Comparison of ENCODE assay signal across 15 mouse cellular contexts in genomic region chr5:95991339-95992292, GRCm38 (mm10). TPM values are rescaled to one million over a fixed set of nuclear protein-coding genes. Genes with fewer than 3 reads are reported as not detected.
A peak's percentile ranks its signal among the peaks of the same experiment; 100 is the strongest.
DNase-seq lines count a peak whose midpoint lies in the region; ATAC-seq and TF ChIP-seq lines count a peak whose summit lies in the region.
"Had no signal": no experiment of that assay in that cellular context is flagged by ENCODE, and none has a peak within 500 bp of the region (broad histone marks: within the 10 kb centered on the region; RNA-seq: fewer than 3 reads in every experiment).

No protein-coding gene starts in this region.

- no peaks in the 10 kb centered on the region for H3K4me1 ChIP-seq in heart, embryonic 10.5 days
- H3K4me1 ChIP-seq in heart, adult 2 months (ENCODE audit: control insufficient read depth, insufficient read depth, low read length), result no peaks in the 10 kb centered on the region
- H3K4me1 ChIP-seq in forebrain, postnatal 0 days (ENCODE audit: insufficient read depth), result no peaks in the 10 kb centered on the region
- H3K4me1 ChIP-seq in midbrain, embryonic 15.5 days, result peaks cover 9% of the 10 kb centered on the region
- H3K4me1 ChIP-seq: megakaryocyte, embryonic 14.5 days had no signal

- TF ChIP-seq EP300 in heart, adult 2 months (IDR thresholded peaks at IDR 0.05; ENCODE audit: insufficient read depth, low read depth, low read length), result no peak

- TF ChIP-seq POLR2A in heart, adult 2 months (IDR thresholded peaks at IDR 0.05; ENCODE audit: insufficient read depth, low read depth, low read length), result no peak

- peak; percentile 51 for DNase-seq in heart, embryonic 10.5 days (ENCODE audit: low spot score)
- no peak for DNase-seq in heart, adult 2 months
- DNase-seq in R1 (ENCODE audit: low read depth, low spot score), result peak; percentile 28
- DNase-seq in forebrain, postnatal 0 days, result no peak
- DNase-seq in cerebellum, adult 9-10 months, result no peak
- DNase-seq: adrenal gland, postnatal 14 days; cerebellum, adult 2 months; gastrocnemius, postnatal 25 days; kidney, adult 9 months; thymus, postnatal 14 days had no signal

- no peaks in the 10 kb centered on the region for H3K79me2 ChIP-seq in heart, adult 2 months (replicated peaks; ENCODE audit: control insufficient read depth, insufficient read depth, low read length)

- no peaks in the 10 kb centered on the region for H3K27me3 ChIP-seq in heart, embryonic 10.5 days (ENCODE audit: insufficient read depth, poor library complexity, severe bottlenecking)
- no peaks in the 10 kb centered on the region for H3K27me3 ChIP-seq in heart, adult 2 months (ENCODE audit: control insufficient read depth, insufficient read depth, low read length)
- H3K27me3 ChIP-seq in forebrain, postnatal 0 days (ENCODE audit: insufficient read depth, low read length), result no peaks in the 10 kb centered on the region
- no peaks in the 10 kb centered on the region for H3K27me3 ChIP-seq in midbrain, embryonic 15.5 days (replicated peaks)
- H3K27me3 ChIP-seq: megakaryocyte, embryonic 14.5 days had no signal

- no peak overlapping the region for H3K9ac ChIP-seq in heart, adult 2 months (ENCODE audit: low read depth, low read length)
- H3K9ac ChIP-seq in forebrain, postnatal 0 days, result 0 out of 2 replicates have a peak overlapping the region, but pooled peaks have one; percentile 10
- no peak overlapping the region; the same call in 1 of the 2 replicates for H3K9ac ChIP-seq in midbrain, embryonic 15.5 days

- no peak overlapping the region for H3K4me2 ChIP-seq in forebrain, postnatal 0 days (ENCODE audit: low read depth)
- peak overlapping the region; percentile 34 for H3K4me2 ChIP-seq in midbrain, embryonic 15.5 days

- TF ChIP-seq CTCF in heart, adult 2 months (IDR thresholded peaks at IDR 0.05), result no peak
- no peak for TF ChIP-seq CTCF in forebrain, postnatal 0 days (IDR thresholded peaks at IDR 0.05; ENCODE audit: low read depth)

- intact Hi-C loops in heart, adult 2 months (cut with DNase I), result no loop called here

- WGBS in heart, embryonic 10.5 days, result 12% methylated on average over 12 of the region's 12 CpGs
- whole genome bisulfite sequencing in heart, adult 2 months, result 18% methylated on average over 12 of the region's 12 CpGs
- WGBS in forebrain, postnatal 0 days, result 5% methylated on average over 12 of the region's 12 CpGs
- WGBS in midbrain, embryonic 15.5 days, result 5% methylated on average over 12 of the region's 12 CpGs

- H3K4me3 ChIP-seq in heart, embryonic 10.5 days, result no peak overlapping the region
- no peak overlapping the region for H3K4me3 ChIP-seq in heart, adult 2 months
- H3K4me3 ChIP-seq in forebrain, postnatal 0 days (ENCODE audit: low read depth, low read length), result no peak overlapping the region
- no peak overlapping the region for H3K4me3 ChIP-seq in midbrain, embryonic 15.5 days
- H3K4me3 ChIP-seq: megakaryocyte, embryonic 14.5 days had no signal

- H3K36me3 ChIP-seq in heart, embryonic 10.5 days, result no peaks in the 10 kb centered on the region
- H3K36me3 ChIP-seq in heart, adult 2 months (ENCODE audit: control insufficient read depth, insufficient read depth, low read length), result no peaks in the 10 kb centered on the region
- no peaks in the 10 kb centered on the region for H3K36me3 ChIP-seq in forebrain, postnatal 0 days (ENCODE audit: insufficient read depth)
- no peaks in the 10 kb centered on the region for H3K36me3 ChIP-seq in midbrain, embryonic 15.5 days (replicated peaks)

- no peaks in the 10 kb centered on the region for H3K9me3 ChIP-seq in heart, embryonic 10.5 days
- no peaks in the 10 kb centered on the region for H3K9me3 ChIP-seq in forebrain, postnatal 0 days (ENCODE audit: low read length)
- H3K9me3 ChIP-seq in midbrain, embryonic 15.5 days, result no peaks in the 10 kb centered on the region
- H3K9me3 ChIP-seq: megakaryocyte, embryonic 14.5 days had no signal

- ATAC-seq in forebrain, postnatal 0 days, result peak; percentile 87
- ATAC-seq in midbrain, embryonic 15.5 days (replicated peaks), result peak; percentile 86
- ATAC-seq in monocyte, adult 5-6 weeks (replicated peaks; ENCODE audit: insufficient number of reproducible peaks, low FRiP score, low TSS enrichment, poor library complexity, severe bottlenecking), result no peak
- no peak for ATAC-seq in CD4-positive, CD25-positive, alpha-beta regulatory T cell, adult 4 months

- H3K27ac ChIP-seq in heart, embryonic 10.5 days, result no peak overlapping the region
- H3K27ac ChIP-seq in heart, adult 2 months, result no peak overlapping the region
- peak overlapping the region; percentile 36; the same call in 1 of the 2 replicates for H3K27ac ChIP-seq in forebrain, postnatal 0 days (ENCODE audit: low read depth, low read length)
- 0 out of 2 replicates have a peak overlapping the region, but pooled peaks have one; percentile 55 for H3K27ac ChIP-seq in midbrain, embryonic 15.5 days

RNA-seq across cellular contexts. Expression of gene Cxcl13, which starts 34.9 kb away (rescaled TPM):
- 0.70 and 6.5 TPM in 2 replicates for polyA plus RNA-seq in heart, embryonic 10.5 days (2016; fragmentation: Nextera tagmentation; extraction: Ambion mirVana)
- total RNA-seq in heart, adult 2 months (2021), result 1 to 10 TPM; 1.6 to 2.7 TPM
- 1.3 and 1.5 TPM in 2 replicates for polyA plus RNA-seq in heart, adult 2 months (2012; rRNA removed)
- not detected in 2 replicates for total RNA-seq in forebrain, postnatal 0 days (2014; rRNA removed)
- polyA plus RNA-seq in forebrain, postnatal 0 days (2015; fragmentation: Nextera tagmentation; extraction: Ambion mirVana), result 0.22 TPM in 1 of 2 replicates, not detected in the other
- 1.1 TPM in 1 of 2 replicates, not detected in the other for polyA plus RNA-seq in midbrain, embryonic 15.5 days (2015; fragmentation: Nextera tagmentation; extraction: Ambion mirVana)
- not detected in 3 replicates for total RNA-seq in monocyte, adult 5-6 weeks (2017)
- not detected for polyA plus RNA-seq in CD4-positive, CD25-positive, alpha-beta regulatory T cell, adult 4 months (2017; shearing (Covaris generic))
- total RNA-seq: gastrocnemius, postnatal 25 days; layer of hippocampus, postnatal 25 days had no signal
- polyA plus RNA-seq: cerebellum, adult 2 months had no signal

Comparison
In these comparisons a context has a peak if more than half of its experiments do, and no peak if none do; other contexts are left out.
1. DNase-seq: peak in heart, embryonic 10.5 days (single experiment) and R1 (single experiment); none in heart, adult 2 months (0 of 2), forebrain, postnatal 0 days (single experiment) and cerebellum, adult 9-10 months (single experiment).
2. H3K27ac ChIP-seq: peak in forebrain, postnatal 0 days (single experiment) and midbrain, embryonic 15.5 days (single experiment); none in heart, embryonic 10.5 days (single experiment) and heart, adult 2 months (single experiment).
3. ATAC-seq: peak in forebrain, postnatal 0 days (single experiment) and midbrain, embryonic 15.5 days (single experiment); none in monocyte, adult 5-6 weeks (single experiment) and CD4-positive, CD25-positive, alpha-beta regulatory T cell, adult 4 months (single experiment).